Mouse (Mus musculus) MEL (cell line): ENCODE measurements around the gene Catsperz. TPM values are rescaled to one million over a fixed set of nuclear protein-coding genes. Genes with fewer than 3 reads are reported as not detected.

Source experiments
- DNase-seq: peaks from one replicate; pipeline ENCODE4 v3.0.0; 2011; ENCODE audit warnings: low read depth, low spot score
- H3K27ac ChIP-seq: 2 replicates; pipeline ENCODE4 v1.5.1; 2012; ENCODE audit warnings: low read depth, mild to moderate bottlenecking, control low read depth, low read length, moderate library complexity; ENCODE audit not compliant: control insufficient read depth
- H3K27me3 ChIP-seq, 2 experiments: fragments of 150-350 bp in 1 of 2; sonication (generic) in 1 of 2; 2 replicates each; pipeline ENCODE4 v1.6.1; 2012; ENCODE audit warnings: low read length in 2 of 2, mild to moderate bottlenecking in 2 of 2, improper control_type of control experiment in 1 of 2, moderate library complexity in 1 of 2; ENCODE audit not compliant: insufficient read depth in 2 of 2, control insufficient read depth in 1 of 2
- H3K36me3 ChIP-seq, 2 experiments: 2 replicates each; pipeline ENCODE4 v1.6.1; 2012 to 2014; ENCODE audit warnings: low read length in 2 of 2, improper control_type of control experiment in 1 of 2, inconsistent platforms in 1 of 2, mild to moderate bottlenecking in 1 of 2; ENCODE audit not compliant: insufficient read depth in 2 of 2, control insufficient read depth in 1 of 2
- H3K4me1 ChIP-seq, 2 experiments: fragments of 150-350 bp in 1 of 2; sonication (generic) in 1 of 2; 2 replicates each; pipeline ENCODE4 v1.6.1; 2012; ENCODE audit warnings: low read length in 2 of 2, improper control_type of control experiment in 1 of 2, mild to moderate bottlenecking in 1 of 2; ENCODE audit not compliant: insufficient read depth in 2 of 2, control insufficient read depth in 1 of 2
- H3K4me3 ChIP-seq, 2 experiments: fragments of 150-350 bp in 1 of 2; sonication (generic) in 1 of 2; 2 replicates each; pipeline ENCODE4 v1.5.1; 2012; ENCODE audit warnings: low read depth in 2 of 2, low read length in 2 of 2, mild to moderate bottlenecking in 2 of 2, moderate library complexity in 2 of 2, control low read depth in 1 of 2, improper control_type of control experiment in 1 of 2; ENCODE audit not compliant: control insufficient read depth in 1 of 2, insufficient read depth in 1 of 2
- H3K79me2 ChIP-seq: 2 replicates; pipeline ENCODE4 v1.6.1; 2012; ENCODE audit warnings: mild to moderate bottlenecking, low read length, moderate library complexity; ENCODE audit not compliant: control insufficient read depth, poor library complexity, insufficient read depth
- H3K9ac ChIP-seq: 2 replicates; pipeline ENCODE4 v1.6.1; 2012; ENCODE audit warnings: low read depth, mild to moderate bottlenecking, control low read depth, low read length, moderate library complexity; ENCODE audit not compliant: control insufficient read depth, poor library complexity, severe bottlenecking
- H3K9me3 ChIP-seq: fragments of 150-350 bp; sonication (generic); replicated peaks from 2 replicates; pipeline ENCODE4 v1.6.1; 2012; ENCODE audit warnings: mild to moderate bottlenecking, low read length, improper control_type of control experiment, moderate library complexity; ENCODE audit not compliant: insufficient read depth
- CHD1 ChIP-seq: IDR thresholded peaks from 2 replicates; pipeline ENCODE4 v1.6.1; 2012; ENCODE audit warnings: low read depth, mild to moderate bottlenecking, inconsistent platforms, low read length, improper control_type of control experiment
- E2F4 ChIP-seq: IDR thresholded peaks from 2 replicates; pipeline ENCODE4 v1.6.1; 2011; ENCODE audit warnings: low read depth, low read length, improper control_type of control experiment, borderline replicate concordance
- ELF1 ChIP-seq: IDR thresholded peaks from 2 replicates; pipeline ENCODE4 v1.6.1; 2014; ENCODE audit warnings: low read depth, mild to moderate bottlenecking, inconsistent platforms, low read length, improper control_type of control experiment, moderate library complexity
- ETS1 ChIP-seq: IDR thresholded peaks from 2 replicates; pipeline ENCODE4 v1.6.1; 2012; ENCODE audit warnings: low read depth, mild to moderate bottlenecking, inconsistent platforms, low read length, improper control_type of control experiment, moderate library complexity
- GATA1 ChIP-seq: IDR thresholded peaks from 2 replicates; pipeline ENCODE4 v1.6.1; 2011; ENCODE audit warnings: low read depth, low read length, improper control_type of control experiment
- HCFC1 ChIP-seq: IDR thresholded peaks from 2 replicates; pipeline ENCODE4 v1.6.1; 2012; ENCODE audit warnings: low read depth, mild to moderate bottlenecking, inconsistent platforms, low read length, improper control_type of control experiment, moderate library complexity
- JUND ChIP-seq: IDR thresholded peaks from 2 replicates; pipeline ENCODE4 v1.6.1; 2011; ENCODE audit warnings: low read depth, mild to moderate bottlenecking, improper control_type of control experiment, low read length
- MAX ChIP-seq: IDR thresholded peaks from 2 replicates; pipeline ENCODE4 v1.6.1; 2011; ENCODE audit warnings: low read length, improper control_type of control experiment
- MAZ ChIP-seq: IDR thresholded peaks from 2 replicates; pipeline ENCODE4 v1.6.1; 2012; ENCODE audit warnings: low read depth, mild to moderate bottlenecking, inconsistent platforms, low read length, improper control_type of control experiment
- MXI1 ChIP-seq: IDR thresholded peaks from 2 replicates; pipeline ENCODE4 v1.6.1; 2011; ENCODE audit warnings: mild to moderate bottlenecking, low read depth, low read length, improper control_type of control experiment
- NRF1 ChIP-seq: IDR thresholded peaks from 2 replicates; pipeline ENCODE4 v1.6.1; 2014; ENCODE audit warnings: low read depth, mild to moderate bottlenecking, inconsistent platforms, low read length, improper control_type of control experiment, moderate library complexity; ENCODE audit not compliant: poor library complexity, insufficient read depth, severe bottlenecking
- POLR2A ChIP-seq, 2 experiments: IDR thresholded peaks; 2 replicates each; pipeline ENCODE4 v1.6.1; 2011 to 2012; ENCODE audit warnings: low read length in 2 of 2, mild to moderate bottlenecking in 2 of 2, control low read depth in 1 of 2, improper control_type of control experiment in 1 of 2, low read depth in 1 of 2, moderate library complexity in 1 of 2; ENCODE audit not compliant: control insufficient read depth in 1 of 2, insufficient read depth in 1 of 2, poor library complexity in 1 of 2
- POLR2AphosphoS2 ChIP-seq: IDR thresholded peaks from 2 replicates; pipeline ENCODE4 v1.6.1; 2011; ENCODE audit warnings: low read length, improper control_type of control experiment
- POLR2AphosphoS5 ChIP-seq: IDR thresholded peaks from 2 replicates; pipeline ENCODE4 v1.6.1; 2012; ENCODE audit warnings: low read depth, borderline replicate concordance, mild to moderate bottlenecking, inconsistent platforms, low read length, moderate library complexity, mixed read lengths
- SIN3A ChIP-seq: IDR thresholded peaks from 2 replicates; pipeline ENCODE4 v1.6.1; 2012; ENCODE audit warnings: low read length, improper control_type of control experiment, inconsistent platforms
- TAL1 ChIP-seq: IDR thresholded peaks from 2 replicates; pipeline ENCODE4 v1.6.1; 2012; ENCODE audit warnings: mild to moderate bottlenecking, inconsistent platforms, low read length, moderate library complexity, mixed read lengths
- ZMIZ1 ChIP-seq: IDR thresholded peaks from 2 replicates; pipeline ENCODE4 v1.6.1; 2012; ENCODE audit warnings: low read depth, mild to moderate bottlenecking, inconsistent platforms, low read length, improper control_type of control experiment, moderate library complexity
- polyA plus RNA-seq, 2 experiments: library from polyadenylated mRNA; stranded (reverse) in 1 of 2; unstranded in 1 of 2; fragments of >175 nt in 1 of 2; fragments of >200 nt in 1 of 2; gene quantifications; 2 replicates each; pipeline versions ENCODE4 v1.2.1 to v1.2.4; 2012; ENCODE audit warnings: low replicate concordance in 2 of 2, low read depth in 1 of 2; ENCODE audit not compliant: insufficient read length in 2 of 2, insufficient read depth in 1 of 2, missing spikeins in 1 of 2
- total RNA-seq: library from RNA; depleted of rRNA; stranded (reverse); fragments of 300-350 nt; gene quantifications from 2 replicates; pipeline ENCODE4 v1.2.3, GENCODE M21; 2012

Gene Catsperz
- total and polyA plus RNA-seq, 3 experiments = 0.65 to 2.4 TPM; not detected in 1

GRCm38 (mm10) chr19:6941372-6942248 is 16.4 kb upstream of the Catsperz start, which contains the start of gene Bad:
Gene Bad, plus strand, starts transcription at chr19:6941861.
- H3K79me2 ChIP-seq = peaks cover 8% of the 10 kb centered on the region; the same call in 1 of the 2 replicates
- TF ChIP-seq POLR2A (IDR thresholded peaks at IDR 0.05; ENCODE audit: control insufficient read depth in 1 of 2, insufficient read depth in 1 of 2, low read depth in 1 of 2, low read length in 2 of 2, poor library complexity in 1 of 2) = peak; percentile 47 to 64; a peak in 2 of 4 replicates
- TF ChIP-seq SIN3A = peak; percentile 83
- no peak for TF ChIP-seq JUND
- peak; percentile 87 for TF ChIP-seq HCFC1
- no peak for TF ChIP-seq ETS1
- no peak for TF ChIP-seq POLR2AphosphoS5
- TF ChIP-seq ELF1 = peak; percentile 95
- TF ChIP-seq GATA1 = no peak
- TF ChIP-seq ZMIZ1 = peak; percentile 20; the same call in 1 of the 2 replicates
- TF ChIP-seq MAZ = 0 out of 2 replicates have a peak, but pooled peaks have one; percentile 47
- peak; percentile 89 for TF ChIP-seq MXI1
- TF ChIP-seq NRF1 = peak; percentile 81
- TF ChIP-seq, all 39 proteins: peak for 8
- no peaks in the 10 kb centered on the region for H3K27me3 ChIP-seq
- no peaks in the 10 kb centered on the region for H3K9me3 ChIP-seq
- H3K4me3 ChIP-seq = peak within 1 kb of the TSS; percentile 72 to 78
- H3K4me1 ChIP-seq = peaks cover 0 to 10% of the 10 kb centered on the region in 2 experiments; a peak in 2 of 4 replicates
- H3K27ac ChIP-seq = peak within 1 kb of the TSS; percentile 75
- H3K9ac ChIP-seq = peak within 1 kb of the TSS; percentile 92
- H3K36me3 ChIP-seq = peaks cover 0 to 2% of the 10 kb centered on the region in 2 experiments; a peak in 1 of 4 replicates
- peak; percentile 93 for DNase-seq

GRCm38 (mm10) chr19:6940396-6941351 is 15.5 kb upstream of the Catsperz start:
- peak overlapping the region; percentile 9 to 72; a peak in 3 of 4 replicates for H3K4me3 ChIP-seq
- no peaks in the 10 kb centered on the region for H3K9me3 ChIP-seq
- H3K27ac ChIP-seq = peak overlapping the region; percentile 61
- peaks cover 0 to 10% of the 10 kb centered on the region in 2 experiments; a peak in 2 of 4 replicates for H3K4me1 ChIP-seq
- peak overlapping the region; percentile 92 for H3K9ac ChIP-seq
- H3K79me2 ChIP-seq = peaks cover 8% of the 10 kb centered on the region; the same call in 1 of the 2 replicates
- peak; percentile 70 for DNase-seq
- no peaks in the 10 kb centered on the region for H3K27me3 ChIP-seq
- peaks cover 0 to 2% of the 10 kb centered on the region in 2 experiments; a peak in 1 of 4 replicates for H3K36me3 ChIP-seq
- TF ChIP-seq CHD1 (no peak), TAL1 (no peak), HCFC1 (peak; percentile 55), MAX (no peak), POLR2AphosphoS2 (no peak), E2F4 (no peak), SIN3A (peak; percentile 63; the same call in 1 of the 2 replicates)
- TF ChIP-seq, all 39 proteins: peak for 2
